Mouse (Mus musculus) thymus, adult 2 months (tissue): ENCODE results near the gene Dcx.

ENCODE experiments used
- CTCF ChIP-seq: fragments of 200-500 bp; IDR thresholded peaks from 2 replicates; pipeline ENCODE4 v1.5.1; 2012; ENCODE audit warnings: mild to moderate bottlenecking, control low read depth, low read length, moderate library complexity, borderline replicate concordance; ENCODE audit not compliant: control insufficient read depth, poor library complexity, insufficient read depth; ENCODE audit errors: extremely low read depth
- POLR2A ChIP-seq: fragments of 200-500 bp; IDR thresholded peaks from 2 replicates; pipeline ENCODE4 v1.6.1; 2012; ENCODE audit warnings: mild to moderate bottlenecking, low read length, control low read depth, moderate library complexity; ENCODE audit not compliant: control insufficient read depth, poor library complexity, insufficient read depth; ENCODE audit errors: extremely low read depth

- TF ChIP-seq CTCF (no peak), POLR2A (no peak)
These were observed 28.4 kb downstream of the Dcx start for GRCm38 (mm10) chrX:143904689-143905088.
